Mouse (Mus musculus) intestine, embryonic 16.5 days (tissue): ENCODE measurements around the gene Acaca. TPM values are rescaled to one million over a fixed set of nuclear protein-coding genes. Genes with fewer than 3 reads are reported as not detected.
"Not testable (repeated sequence)": the region's sequence is repeated elsewhere in the genome, so short reads cannot be mapped to it uniquely, and the experiment has no call there.

Experiments
- ATAC-seq: fragments of 200-750 bp; cut with Nextera tagmentation; 2 replicates; pipeline ENCODE4 v1.8.0; 2017; ENCODE audit warnings: moderate TSS enrichment, moderate library complexity
- H3K27ac ChIP-seq: fragments of 300-500 bp; sonication (generic); 2 replicates; pipeline ENCODE4 v1.5.1; 2014; ENCODE audit warnings: mild to moderate bottlenecking, low read length
- H3K27me3 ChIP-seq: fragments of 300-500 bp; sonication (generic); replicated peaks from 2 replicates; pipeline ENCODE4 v1.6.1; 2014; ENCODE audit warnings: low read length, control low read depth, mixed read lengths; ENCODE audit not compliant: control insufficient read depth, insufficient read depth
- H3K36me3 ChIP-seq: fragments of 300-500 bp; sonication (generic); 2 replicates; pipeline ENCODE4 v1.6.1; 2014; ENCODE audit warnings: low read length, control low read depth; ENCODE audit not compliant: control insufficient read depth, insufficient read depth
- H3K4me1 ChIP-seq: fragments of 300-500 bp; sonication (generic); 2 replicates; pipeline ENCODE4 v1.6.1; 2014; ENCODE audit warnings: low read length, control low read depth, mixed read lengths; ENCODE audit not compliant: control insufficient read depth, insufficient read depth
- H3K4me2 ChIP-seq: fragments of 300-500 bp; sonication (generic); 2 replicates; pipeline ENCODE4 v1.6.1; 2014; ENCODE audit warnings: low read depth, low read length, control low read depth
- H3K4me3 ChIP-seq: fragments of 300-500 bp; sonication (generic); 2 replicates; pipeline ENCODE4 v1.5.1; 2014; ENCODE audit warnings: mild to moderate bottlenecking, low read length
- H3K9ac ChIP-seq: fragments of 300-500 bp; sonication (generic); 2 replicates; pipeline ENCODE4 v1.6.1; 2014; ENCODE audit warnings: low read depth, low read length
- H3K9me3 ChIP-seq: fragments of 300-500 bp; sonication (generic); 2 replicates; pipeline ENCODE4 v1.6.1; 2016; ENCODE audit warnings: low read length, control low read depth; ENCODE audit not compliant: control insufficient read depth
- whole genome bisulfite sequencing: fragments of 180-500 bp; shearing (Covaris S2); extraction: QIAGEN DNeasy Blood & Tissue Kit; methylation state at CpG from one replicate; pipeline ENCODE4 v1.1.7; 2014; 5-methylcytosine and 5-hydroxymethylcytosine counted together
- polyA plus RNA-seq: library from polyadenylated mRNA; unstranded; fragments of >200 nt; fragmentation: Nextera tagmentation; extraction: Ambion mirVana; gene quantifications from 2 replicates; pipeline ENCODE4 v1.2.1, GENCODE M21; 2015

Gene Acaca
- polyA plus RNA-seq, 1 experiment from 2014 or later, result 8.3 TPM

GRCm38 (mm10) chr11:84332384-84332783 lies 202.9 kb downstream of the Acaca start:
- no peak for ATAC-seq
- Histone ChIP-seq H3K4me1 (no peaks in the 10 kb centered on the region), H3K4me3 (no peak overlapping the region), H3K36me3 (no peaks in the 10 kb centered on the region), H3K9me3 (no peaks in the 10 kb centered on the region), H3K27me3 (no peaks in the 10 kb centered on the region), H3K27ac (no peak overlapping the region), H3K4me2 (no peak overlapping the region), H3K9ac (no peak overlapping the region)

GRCm38 (mm10) chr11:84332860-84333259 lies 203.4 kb downstream of the Acaca start:
- Histone ChIP-seq H3K27me3 (no peaks in the 10 kb centered on the region), H3K36me3 (no peaks in the 10 kb centered on the region), H3K9me3 (no peaks in the 10 kb centered on the region), H3K4me3 (no peak overlapping the region), H3K4me2 (no peak overlapping the region), H3K9ac (no peak overlapping the region), H3K27ac (no peak overlapping the region), H3K4me1 (no peaks in the 10 kb centered on the region)
- 65% methylated on average over 3 of the region's 3 CpGs for WGBS
- no peak; the same call in 1 of the 2 replicates for ATAC-seq

GRCm38 (mm10) chr11:84338273-84338672 lies 208.8 kb downstream of the Acaca start:
- not testable (repeated sequence) for H3K4me2 ChIP-seq, H3K27me3 ChIP-seq, H3K36me3 ChIP-seq, H3K9ac ChIP-seq, H3K9me3 ChIP-seq, H3K27ac ChIP-seq, ATAC-seq, H3K4me3 ChIP-seq, H3K4me1 ChIP-seq
- WGBS, result 95% methylated on average over 5 of the region's 8 CpGs

- 62% methylated on average over 2 of the region's 2 CpGs for WGBS
- Histone ChIP-seq H3K36me3 (no peaks in the 10 kb centered on the region), H3K9ac (no peak overlapping the region), H3K4me2 (no peak overlapping the region), H3K4me3 (no peak overlapping the region), H3K4me1 (no peaks in the 10 kb centered on the region), H3K9me3 (no peaks in the 10 kb centered on the region), H3K27ac (no peak overlapping the region; the same call in 1 of the 2 replicates), H3K27me3 (no peaks in the 10 kb centered on the region)
- ATAC-seq, result no peak
These were observed 211.2 kb downstream of the Acaca start for GRCm38 (mm10) chr11:84340630-84341029.

GRCm38 (mm10) chr11:84344522-84345236 lies 215.2 kb downstream of the Acaca start:
- Histone ChIP-seq H3K9ac (no peak overlapping the region), H3K4me2 (no peak overlapping the region), H3K36me3 (no peaks in the 10 kb centered on the region), H3K4me1 (no peaks in the 10 kb centered on the region), H3K27me3 (no peaks in the 10 kb centered on the region), H3K9me3 (no peaks in the 10 kb centered on the region), H3K4me3 (no peak overlapping the region), H3K27ac (no peak overlapping the region)
- 81% methylated on average over 6 of the region's 6 CpGs for WGBS
- no peak for ATAC-seq

GRCm38 (mm10) chr11:84347766-84348165 lies 218.3 kb downstream of the Acaca start:
- no peak for ATAC-seq
- H3K4me3 ChIP-seq, result no peak overlapping the region
- WGBS, result 82% methylated on average over 2 of the region's 2 CpGs
- no peaks in the 10 kb centered on the region for H3K27me3 ChIP-seq
- H3K36me3 ChIP-seq, result no peaks in the 10 kb centered on the region
- H3K27ac ChIP-seq, result no peak overlapping the region
- no peak overlapping the region for H3K9ac ChIP-seq
- no peaks in the 10 kb centered on the region for H3K9me3 ChIP-seq
- no peaks in the 10 kb centered on the region for H3K4me1 ChIP-seq
- no peak overlapping the region for H3K4me2 ChIP-seq

- ATAC-seq, result no peak
- no peak overlapping the region for H3K9ac ChIP-seq
- no peak overlapping the region for H3K4me2 ChIP-seq
- no peaks in the 10 kb centered on the region for H3K36me3 ChIP-seq
- no peaks in the 10 kb centered on the region for H3K4me1 ChIP-seq
- H3K27ac ChIP-seq, result no peak overlapping the region
- H3K27me3 ChIP-seq, result no peaks in the 10 kb centered on the region
- WGBS, result 84% methylated on average over 16 of the region's 16 CpGs
- H3K9me3 ChIP-seq, result no peaks in the 10 kb centered on the region
- H3K4me3 ChIP-seq, result no peak overlapping the region
These were observed 219.7 kb downstream of the Acaca start for GRCm38 (mm10) chr11:84348843-84349825.

GRCm38 (mm10) chr11:84351150-84351549 lies 221.7 kb downstream of the Acaca start:
- WGBS, result 87% methylated on average over 1 of the region's 1 CpGs
- Histone ChIP-seq H3K9ac (no peak overlapping the region), H3K9me3 (no peaks in the 10 kb centered on the region), H3K4me2 (no peak overlapping the region), H3K36me3 (no peaks in the 10 kb centered on the region), H3K4me3 (no peak overlapping the region), H3K4me1 (no peaks in the 10 kb centered on the region), H3K27me3 (no peaks in the 10 kb centered on the region), H3K27ac (no peak overlapping the region)
- no peak for ATAC-seq

GRCm38 (mm10) chr11:84353058-84353726 lies 223.7 kb downstream of the Acaca start:
- ATAC-seq, result peak; percentile 94
- H3K27ac ChIP-seq, result peak overlapping the region; percentile 70
- 67% methylated on average over 7 of the region's 7 CpGs for WGBS
- H3K36me3 ChIP-seq, result no peaks in the 10 kb centered on the region
- H3K4me1 ChIP-seq, result no peaks in the 10 kb centered on the region
- H3K27me3 ChIP-seq, result no peaks in the 10 kb centered on the region
- H3K9me3 ChIP-seq, result no peaks in the 10 kb centered on the region
- no peak overlapping the region for H3K4me2 ChIP-seq
- no peak overlapping the region for H3K9ac ChIP-seq
- no peak overlapping the region for H3K4me3 ChIP-seq
